Mouse (Mus musculus): ENCODE results near the gene Camk1d.

DNA sequence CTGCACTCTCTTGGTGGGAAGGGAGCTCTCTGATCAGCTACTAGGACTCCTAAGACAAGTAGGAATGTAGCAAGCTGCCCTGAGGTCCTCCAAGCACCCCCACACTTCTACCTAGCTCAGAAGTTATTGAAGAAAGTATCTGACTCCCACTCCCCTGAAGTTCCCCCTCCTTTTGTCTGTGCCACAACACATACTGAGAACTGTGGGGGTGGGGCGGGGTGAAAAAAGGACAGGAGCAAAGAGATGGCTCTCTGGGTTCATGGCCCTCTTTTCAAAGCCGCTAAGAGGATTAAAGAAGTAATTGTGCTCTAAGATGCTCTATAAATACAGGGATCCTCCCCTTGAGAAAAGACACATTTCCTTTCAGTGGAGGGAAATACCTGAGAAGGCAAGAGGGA is 100.0 kb downstream of the Camk1d start:
- TF ChIP-seq USF1 (IDR thresholded peaks at IDR 0.05; ENCODE audit: low read depth, low read length) (no peak), EP300 (IDR thresholded peaks at IDR 0.05; ENCODE audit: low read length) (no peak), USF2 (conservative IDR thresholded peaks at IDR 0.05; ENCODE audit: low read depth, low read length) (no peak), TCF12 (IDR thresholded peaks at IDR 0.05; ENCODE audit: low read depth, low read length) (no peak), MYC (IDR thresholded peaks at IDR 0.05; ENCODE audit: low read depth, low read length) (no peak), JUN (IDR thresholded peaks at IDR 0.05; ENCODE audit: insufficient read depth, low read depth, low read length) (no peak), CTCF (conservative IDR thresholded peaks at IDR 0.05 in 1 of 2, IDR thresholded peaks at IDR 0.05 in 1 of 2; ENCODE audit: low read depth in 2 of 2, low read length in 2 of 2) (no peak), POLR2A (IDR thresholded peaks at IDR 0.05; ENCODE audit: low read depth, low read length) (no peak), NELFE (IDR thresholded peaks at IDR 0.05; ENCODE audit: low read depth, low read length) (no peak)
